Mouse (Mus musculus): ENCODE data around the gene Tmeff2. TPM values are rescaled to one million over a fixed set of nuclear protein-coding genes. Genes with fewer than 3 reads are reported as not detected.

Tmeff2 gene
- total RNA-seq, 1 experiment = 0.85 TPM

DNA sequence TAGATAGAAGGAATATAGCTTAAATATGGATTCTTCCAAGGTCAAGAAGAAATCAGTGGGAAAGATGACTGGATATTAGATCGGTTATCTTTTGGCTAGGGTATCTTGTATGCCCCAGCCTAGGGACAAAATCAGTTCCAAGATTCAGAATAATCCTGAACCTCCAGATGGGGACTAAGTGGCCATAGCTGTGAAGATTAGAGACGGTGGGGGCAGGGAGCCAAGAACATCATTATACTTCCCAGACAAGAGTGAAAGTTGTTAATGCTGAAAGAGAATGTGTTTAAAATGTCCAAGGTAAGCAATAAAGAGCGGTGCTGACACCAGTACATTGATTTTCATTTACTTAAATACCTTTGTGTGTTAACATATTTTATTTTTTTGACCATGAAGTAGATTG is 173.6 kb downstream of the Tmeff2 start:
- in situ Hi-C loops (cut with MboI; ENCODE audit: low sequenced_read_pairs in 2 of 2, unreplicated experiment in 2 of 2) = no loop called here

DNA sequence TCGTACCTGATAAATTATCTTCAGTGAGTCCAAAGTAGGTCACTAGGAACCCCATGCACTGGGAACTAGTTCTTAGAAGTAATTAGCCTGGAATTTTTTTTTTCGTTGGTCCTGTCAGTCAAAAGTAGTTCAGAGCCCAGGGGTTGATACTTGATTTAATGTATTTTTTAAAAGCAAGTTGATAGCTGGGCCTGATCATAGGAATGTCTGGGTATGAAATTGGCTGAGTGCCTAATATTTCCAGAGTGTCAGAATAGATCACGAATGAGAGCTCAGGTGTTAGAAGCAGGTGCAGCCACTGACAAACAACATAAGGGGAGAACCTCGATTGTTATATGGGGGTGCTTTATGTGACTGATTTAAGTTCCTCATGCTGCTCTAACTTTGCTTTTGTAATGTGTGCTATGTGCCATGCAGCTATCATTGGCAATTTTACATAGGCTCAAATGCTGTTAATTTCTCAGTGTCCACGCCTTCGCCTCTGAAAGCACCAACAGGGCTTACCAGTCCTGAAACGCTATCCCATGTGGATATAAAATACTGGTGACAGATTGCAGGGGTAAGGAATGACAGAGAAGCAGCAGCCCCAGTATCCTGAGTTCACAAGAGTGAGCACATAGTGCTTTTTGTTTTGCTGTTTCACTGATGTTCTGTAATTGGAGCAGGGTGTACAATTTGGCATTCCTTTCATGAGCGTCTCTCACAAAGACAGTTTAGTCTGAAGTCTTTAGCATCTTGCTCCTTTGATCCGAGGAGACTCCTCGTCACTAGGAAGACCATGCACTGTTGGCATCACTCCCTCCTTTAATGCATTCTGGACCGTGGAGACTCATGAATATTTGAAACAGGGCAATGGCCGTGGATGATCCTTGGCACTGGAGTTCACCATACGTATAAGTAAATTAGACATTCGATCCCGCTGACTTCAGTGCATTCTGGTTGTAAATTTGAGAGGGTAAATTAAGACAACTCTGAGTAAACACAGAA is 175.6 kb downstream of the Tmeff2 start:
- H3K4me1 ChIP-seq (ENCODE audit: control insufficient read depth in 2 of 2, insufficient read depth in 2 of 2, low read length in 2 of 2, poor library complexity in 1 of 2) = no peaks in the 10 kb centered on the region
- H3K4me3 ChIP-seq (ENCODE audit: insufficient read depth in 1 of 2, low read depth in 1 of 2, low read length in 2 of 2, poor library complexity in 1 of 2, severe bottlenecking in 1 of 2) = no peak overlapping the region
- in situ Hi-C loops (cut with MboI; ENCODE audit: low sequenced_read_pairs in 2 of 2, unreplicated experiment in 2 of 2) = no loop called here
- no peaks in the 10 kb centered on the region for H3K9me3 ChIP-seq (ENCODE audit: control insufficient read depth, insufficient read depth, low read depth, low read length)
- no peaks in the 10 kb centered on the region for H3K36me3 ChIP-seq (ENCODE audit: control insufficient read depth, insufficient read depth, low read length, poor library complexity, severe bottlenecking)
- no peak for DNase-seq (ENCODE audit: low read depth, low spot score)
- no peak for TF ChIP-seq CHD2 (IDR thresholded peaks at IDR 0.05; ENCODE audit: low read depth, low read length)
- TF ChIP-seq ZNF384 (IDR thresholded peaks at IDR 0.05; ENCODE audit: low read depth, low read length) = no peak
- no peak for TF ChIP-seq HCFC1 (IDR thresholded peaks at IDR 0.05; ENCODE audit: borderline replicate concordance, insufficient read depth, low read length)
- no peak for TF ChIP-seq ZC3H11A (IDR thresholded peaks at IDR 0.05; ENCODE audit: borderline replicate concordance, low read depth, low read length)
- TF ChIP-seq MAFK (IDR thresholded peaks at IDR 0.05; ENCODE audit: insufficient read depth, low read depth, low read length) = no peak
- no peak overlapping the region for H3K27ac ChIP-seq (ENCODE audit: insufficient read depth, low read depth, low read length, poor library complexity, severe bottlenecking)
- H3K9ac ChIP-seq (ENCODE audit: insufficient read depth, low read depth, low read length, poor library complexity, severe bottlenecking) = no peak overlapping the region

More for the DNA sequence above, 173.6 kb downstream of the Tmeff2 start:
- Histone ChIP-seq H3K36me3 (ENCODE audit: control insufficient read depth, insufficient read depth, low read length, poor library complexity, severe bottlenecking) (no peaks in the 10 kb centered on the region), H3K9ac (ENCODE audit: insufficient read depth, low read depth, low read length, poor library complexity, severe bottlenecking) (no peak overlapping the region), H3K4me1 (ENCODE audit: control insufficient read depth in 2 of 2, insufficient read depth in 2 of 2, low read length in 2 of 2, poor library complexity in 1 of 2) (no peaks in the 10 kb centered on the region), H3K27ac (ENCODE audit: insufficient read depth, low read depth, low read length, poor library complexity, severe bottlenecking) (no peak overlapping the region), H3K4me3 (ENCODE audit: insufficient read depth in 1 of 2, low read depth in 1 of 2, low read length in 2 of 2, poor library complexity in 1 of 2, severe bottlenecking in 1 of 2) (no peak overlapping the region), H3K9me3 (ENCODE audit: control insufficient read depth, insufficient read depth, low read depth, low read length) (no peaks in the 10 kb centered on the region)
- no peak for TF ChIP-seq CHD2 (IDR thresholded peaks at IDR 0.05; ENCODE audit: low read depth, low read length)
- no peak for TF ChIP-seq HCFC1 (IDR thresholded peaks at IDR 0.05; ENCODE audit: borderline replicate concordance, insufficient read depth, low read length)
- no peak for TF ChIP-seq ZNF384 (IDR thresholded peaks at IDR 0.05; ENCODE audit: low read depth, low read length)
- TF ChIP-seq MAFK (IDR thresholded peaks at IDR 0.05; ENCODE audit: insufficient read depth, low read depth, low read length) = no peak
- no peak for TF ChIP-seq ZC3H11A (IDR thresholded peaks at IDR 0.05; ENCODE audit: borderline replicate concordance, low read depth, low read length)
- DNase-seq (ENCODE audit: low read depth, low spot score) = no peak

DNA sequence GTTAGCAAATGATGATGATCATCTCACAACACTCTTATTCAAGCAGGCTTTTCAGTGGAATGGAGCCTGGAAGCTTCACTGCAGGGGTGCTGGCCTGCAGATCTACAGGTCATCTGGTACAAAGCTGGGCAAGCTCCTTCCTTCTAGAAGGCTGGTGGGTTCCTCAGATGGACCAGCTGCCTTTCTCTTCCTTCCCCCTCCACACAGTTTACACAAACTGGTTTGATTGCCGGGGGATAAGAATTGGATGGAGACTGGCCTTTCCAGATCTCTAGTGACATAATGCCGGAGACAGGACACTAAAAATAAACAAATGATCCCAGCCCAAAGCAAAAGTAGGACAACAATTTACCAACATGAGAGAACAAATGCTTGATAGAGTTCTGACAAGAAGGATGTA is 188.5 kb downstream of the Tmeff2 start:
- TF ChIP-seq CHD2 (IDR thresholded peaks at IDR 0.05; ENCODE audit: low read depth, low read length) (no peak), ZC3H11A (IDR thresholded peaks at IDR 0.05; ENCODE audit: borderline replicate concordance, low read depth, low read length) (no peak), MAFK (IDR thresholded peaks at IDR 0.05; ENCODE audit: insufficient read depth, low read depth, low read length) (no peak), HCFC1 (IDR thresholded peaks at IDR 0.05; ENCODE audit: borderline replicate concordance, insufficient read depth, low read length) (no peak), ZNF384 (IDR thresholded peaks at IDR 0.05; ENCODE audit: low read depth, low read length) (no peak)
- Histone ChIP-seq H3K27ac (ENCODE audit: insufficient read depth, low read depth, low read length, poor library complexity, severe bottlenecking) (no peak overlapping the region), H3K4me3 (ENCODE audit: insufficient read depth in 1 of 2, low read depth in 1 of 2, low read length in 2 of 2, poor library complexity in 1 of 2, severe bottlenecking in 1 of 2) (no peak overlapping the region), H3K36me3 (ENCODE audit: control insufficient read depth, insufficient read depth, low read length, poor library complexity, severe bottlenecking) (no peaks in the 10 kb centered on the region), H3K4me1 (ENCODE audit: control insufficient read depth in 2 of 2, insufficient read depth in 2 of 2, low read length in 2 of 2, poor library complexity in 1 of 2) (no peaks in the 10 kb centered on the region), H3K9ac (ENCODE audit: insufficient read depth, low read depth, low read length, poor library complexity, severe bottlenecking) (no peak overlapping the region), H3K9me3 (ENCODE audit: control insufficient read depth, insufficient read depth, low read depth, low read length) (no peaks in the 10 kb centered on the region)
- DNase-seq (ENCODE audit: low read depth, low spot score) = no peak
- in situ Hi-C loops (cut with MboI; ENCODE audit: low sequenced_read_pairs in 2 of 2, unreplicated experiment in 2 of 2) = no loop called here

DNA sequence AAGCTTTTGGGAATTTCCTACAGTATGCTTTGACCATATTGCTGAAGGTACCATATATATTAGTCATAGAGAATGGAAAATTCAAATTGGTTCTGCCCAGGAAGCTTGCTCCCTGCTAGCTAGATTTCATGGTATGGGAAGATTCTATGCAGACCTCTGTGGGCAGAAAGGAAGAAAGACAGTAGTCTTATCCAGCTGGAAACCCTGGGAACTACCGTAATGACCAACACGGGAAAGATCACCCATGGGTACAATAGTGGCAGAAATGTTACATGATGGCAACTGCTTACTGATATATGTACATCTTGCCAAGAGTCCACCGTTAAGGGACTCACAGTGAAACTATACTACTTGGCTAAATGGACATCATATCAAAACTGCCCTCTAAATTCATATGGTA is 189.4 kb downstream of the Tmeff2 start:
- in situ Hi-C loops (cut with MboI; ENCODE audit: low sequenced_read_pairs in 2 of 2, unreplicated experiment in 2 of 2) = no loop called here
- no peak for DNase-seq (ENCODE audit: low read depth, low spot score)
- TF ChIP-seq ZC3H11A (IDR thresholded peaks at IDR 0.05; ENCODE audit: borderline replicate concordance, low read depth, low read length) = no peak
- no peak for TF ChIP-seq MAFK (IDR thresholded peaks at IDR 0.05; ENCODE audit: insufficient read depth, low read depth, low read length)
- TF ChIP-seq ZNF384 (IDR thresholded peaks at IDR 0.05; ENCODE audit: low read depth, low read length) = no peak
- no peak for TF ChIP-seq HCFC1 (IDR thresholded peaks at IDR 0.05; ENCODE audit: borderline replicate concordance, insufficient read depth, low read length)
- no peak for TF ChIP-seq CHD2 (IDR thresholded peaks at IDR 0.05; ENCODE audit: low read depth, low read length)
- H3K9me3 ChIP-seq (ENCODE audit: control insufficient read depth, insufficient read depth, low read depth, low read length) = no peaks in the 10 kb centered on the region
- no peak overlapping the region for H3K27ac ChIP-seq (ENCODE audit: insufficient read depth, low read depth, low read length, poor library complexity, severe bottlenecking)
- H3K36me3 ChIP-seq (ENCODE audit: control insufficient read depth, insufficient read depth, low read length, poor library complexity, severe bottlenecking) = no peaks in the 10 kb centered on the region
- no peaks in the 10 kb centered on the region for H3K4me1 ChIP-seq (ENCODE audit: control insufficient read depth in 2 of 2, insufficient read depth in 2 of 2, low read length in 2 of 2, poor library complexity in 1 of 2)
- H3K9ac ChIP-seq (ENCODE audit: insufficient read depth, low read depth, low read length, poor library complexity, severe bottlenecking) = no peak overlapping the region
- H3K4me3 ChIP-seq (ENCODE audit: insufficient read depth in 1 of 2, low read depth in 1 of 2, low read length in 2 of 2, poor library complexity in 1 of 2, severe bottlenecking in 1 of 2) = no peak overlapping the region

Data from ES-E14 (cell line).